Mouse (Mus musculus): ENCODE data around the gene Ddx41. TPM values are rescaled to one million over a fixed set of nuclear protein-coding genes. Genes with fewer than 3 reads are reported as not detected.

The Ddx41 gene
- polyA plus RNA-seq, 1 experiment: 92.4 TPM

- peak; percentile 93 for DNase-seq (ENCODE audit: low read depth)
- no peak for TF ChIP-seq POLR2A (IDR thresholded peaks at IDR 0.05; ENCODE audit: borderline replicate concordance, extremely low read depth, insufficient read depth, insufficient read length, poor library complexity, severe bottlenecking)
- TF ChIP-seq CTCF (IDR thresholded peaks at IDR 0.05; ENCODE audit: borderline replicate concordance, extremely low read depth, insufficient read depth, insufficient read length): peak; percentile 96
These were observed 19.5 kb downstream of the Ddx41 start for GRCm38 (mm10) chr13:55516955-55517354.

GRCm38 (mm10) chr13:55513828-55514227 is 22.6 kb downstream of the Ddx41 start:
- no peak for DNase-seq (ENCODE audit: low read depth)
- TF ChIP-seq POLR2A (IDR thresholded peaks at IDR 0.05; ENCODE audit: borderline replicate concordance, extremely low read depth, insufficient read depth, insufficient read length, poor library complexity, severe bottlenecking) (no peak), CTCF (IDR thresholded peaks at IDR 0.05; ENCODE audit: borderline replicate concordance, extremely low read depth, insufficient read depth, insufficient read length) (no peak)

DNA sequence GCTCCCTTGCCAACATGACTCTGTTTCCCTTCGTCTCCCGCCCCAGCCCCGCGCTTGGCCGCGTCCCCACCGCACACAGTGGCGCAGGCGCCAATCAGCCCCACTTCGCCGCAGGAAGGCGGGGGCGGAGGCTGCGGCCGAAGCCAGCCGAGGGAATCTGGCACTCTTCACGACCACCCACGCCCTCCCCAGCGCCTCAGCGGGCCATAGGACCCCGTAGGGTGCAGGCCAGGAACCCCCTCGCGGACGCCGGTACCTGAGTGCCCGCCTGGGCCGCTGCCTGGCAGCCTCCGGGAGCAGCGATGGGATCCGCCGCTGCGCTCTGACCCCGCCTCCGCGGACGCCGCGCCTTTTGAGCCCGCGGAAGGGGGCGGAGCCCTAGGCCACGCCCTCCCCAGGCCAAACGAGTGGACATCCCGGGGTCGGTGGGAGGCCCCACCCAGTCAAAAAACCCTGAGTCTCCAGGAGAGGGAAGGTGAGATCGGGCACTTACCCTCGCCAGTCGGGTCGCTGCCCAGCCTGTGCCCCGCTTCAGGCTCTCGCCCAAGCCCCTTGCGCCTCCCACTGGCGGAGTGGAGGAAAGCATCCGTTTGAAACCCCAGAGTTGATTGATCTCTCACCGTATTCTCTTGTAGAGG is 23.2 kb downstream of the Ddx41 start, which contains the start of gene Pdlim7:
TSS of gene Pdlim7 (minus strand) at position 566 of the 638 bp plus-strand sequence.
- TF ChIP-seq CTCF (IDR thresholded peaks at IDR 0.05; ENCODE audit: borderline replicate concordance, extremely low read depth, insufficient read depth, insufficient read length) (peak; percentile 92), POLR2A (IDR thresholded peaks at IDR 0.05; ENCODE audit: borderline replicate concordance, extremely low read depth, insufficient read depth, insufficient read length, poor library complexity, severe bottlenecking) (peak; percentile 100)
- peak; percentile 89 for DNase-seq (ENCODE audit: low read depth)

GRCm38 (mm10) chr13:55512379-55513031 is 24.0 kb downstream of the Ddx41 start:
- peak; percentile 57 for DNase-seq (ENCODE audit: low read depth)

DNA sequence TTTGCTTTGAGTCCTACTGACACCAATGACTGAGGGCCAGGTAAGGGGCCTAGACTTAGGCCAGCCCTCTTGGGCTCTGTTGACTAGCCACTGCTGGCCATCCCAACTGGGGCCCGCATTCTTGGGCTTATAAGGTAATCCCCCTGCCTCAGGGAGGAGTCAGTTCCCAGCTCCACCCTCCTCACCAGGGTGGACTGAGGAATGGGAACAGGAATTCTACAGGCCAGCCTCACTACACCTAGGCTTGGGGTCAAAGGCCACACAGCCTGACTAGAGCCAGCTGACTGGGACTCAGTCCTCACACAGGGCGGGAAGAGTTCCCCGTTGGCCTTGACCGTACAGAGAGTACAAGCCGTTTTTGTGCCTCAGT is 25.0 kb downstream of the Ddx41 start:
- no peak for DNase-seq (ENCODE audit: low read depth)
- no peak for TF ChIP-seq POLR2A (IDR thresholded peaks at IDR 0.05; ENCODE audit: borderline replicate concordance, extremely low read depth, insufficient read depth, insufficient read length, poor library complexity, severe bottlenecking)
- TF ChIP-seq CTCF (IDR thresholded peaks at IDR 0.05; ENCODE audit: borderline replicate concordance, extremely low read depth, insufficient read depth, insufficient read length): no peak

More at GRCm38 (mm10) chr13:55512379-55513031, 24.0 kb downstream of the Ddx41 start:
- no peak for TF ChIP-seq CTCF (IDR thresholded peaks at IDR 0.05; ENCODE audit: borderline replicate concordance, extremely low read depth, insufficient read depth, insufficient read length)
- TF ChIP-seq POLR2A (IDR thresholded peaks at IDR 0.05; ENCODE audit: borderline replicate concordance, extremely low read depth, insufficient read depth, insufficient read length, poor library complexity, severe bottlenecking): no peak

- DNase-seq (ENCODE audit: low read depth): peak; percentile 89
- no peak for TF ChIP-seq CTCF (IDR thresholded peaks at IDR 0.05; ENCODE audit: borderline replicate concordance, extremely low read depth, insufficient read depth, insufficient read length)
- no peak for TF ChIP-seq POLR2A (IDR thresholded peaks at IDR 0.05; ENCODE audit: borderline replicate concordance, extremely low read depth, insufficient read depth, insufficient read length, poor library complexity, severe bottlenecking)
These were observed 25.6 kb downstream of the Ddx41 start for GRCm38 (mm10) chr13:55510668-55511491.

DNA sequence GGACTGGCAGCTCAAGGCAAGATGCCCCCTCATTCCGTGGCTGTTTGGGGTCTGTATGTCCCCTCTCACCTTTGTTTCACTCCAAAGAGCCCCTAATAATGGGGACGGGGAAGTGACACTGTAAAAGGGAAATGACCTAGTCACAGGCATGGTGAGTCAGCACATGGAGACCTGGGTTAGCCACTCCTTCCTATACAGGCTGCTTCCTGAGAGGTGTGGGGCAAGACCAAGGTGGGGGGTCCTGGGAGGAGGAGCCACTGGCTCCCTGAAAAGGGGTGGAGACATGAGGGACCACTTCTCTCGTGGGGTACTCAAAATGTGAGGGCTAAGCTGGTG is 26.2 kb downstream of the Ddx41 start:
- TF ChIP-seq POLR2A (IDR thresholded peaks at IDR 0.05; ENCODE audit: borderline replicate concordance, extremely low read depth, insufficient read depth, insufficient read length, poor library complexity, severe bottlenecking) (no peak), CTCF (IDR thresholded peaks at IDR 0.05; ENCODE audit: borderline replicate concordance, extremely low read depth, insufficient read depth, insufficient read length) (no peak)

GRCm38 (mm10) chr13:55508531-55508930 is 27.9 kb downstream of the Ddx41 start:
- TF ChIP-seq CTCF (IDR thresholded peaks at IDR 0.05; ENCODE audit: borderline replicate concordance, extremely low read depth, insufficient read depth, insufficient read length) (no peak), POLR2A (IDR thresholded peaks at IDR 0.05; ENCODE audit: borderline replicate concordance, extremely low read depth, insufficient read depth, insufficient read length, poor library complexity, severe bottlenecking) (no peak)
- no peak for DNase-seq (ENCODE audit: low read depth)

More for the DNA sequence above, 26.2 kb downstream of the Ddx41 start:
- no peak for DNase-seq (ENCODE audit: low read depth)

DNA sequence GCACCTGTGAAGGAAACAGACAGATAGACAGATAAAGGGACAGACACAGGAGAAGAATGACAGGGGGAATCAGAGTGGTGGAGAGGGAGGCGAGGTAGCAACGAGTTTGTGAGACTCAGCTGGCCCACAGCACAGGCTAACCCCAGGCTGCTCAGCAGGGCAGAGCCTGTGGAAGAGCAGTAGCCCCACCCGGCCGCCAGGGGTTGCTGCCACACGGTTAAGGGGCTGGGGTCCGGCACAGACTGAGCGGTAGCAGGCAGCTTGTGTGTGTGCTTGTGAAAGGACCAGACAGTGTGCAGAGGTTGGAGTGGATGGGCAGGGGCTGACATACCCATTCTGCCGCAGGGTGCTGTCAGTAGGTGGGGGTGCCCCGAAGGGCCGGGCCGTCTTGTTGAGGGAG is 28.6 kb downstream of the Ddx41 start:
- DNase-seq (ENCODE audit: low read depth): peak; percentile 16
- peak; percentile 44; the same call in 1 of the 2 replicates for TF ChIP-seq CTCF (IDR thresholded peaks at IDR 0.05; ENCODE audit: borderline replicate concordance, extremely low read depth, insufficient read depth, insufficient read length)
- TF ChIP-seq POLR2A (IDR thresholded peaks at IDR 0.05; ENCODE audit: borderline replicate concordance, extremely low read depth, insufficient read depth, insufficient read length, poor library complexity, severe bottlenecking): no peak

DNA sequence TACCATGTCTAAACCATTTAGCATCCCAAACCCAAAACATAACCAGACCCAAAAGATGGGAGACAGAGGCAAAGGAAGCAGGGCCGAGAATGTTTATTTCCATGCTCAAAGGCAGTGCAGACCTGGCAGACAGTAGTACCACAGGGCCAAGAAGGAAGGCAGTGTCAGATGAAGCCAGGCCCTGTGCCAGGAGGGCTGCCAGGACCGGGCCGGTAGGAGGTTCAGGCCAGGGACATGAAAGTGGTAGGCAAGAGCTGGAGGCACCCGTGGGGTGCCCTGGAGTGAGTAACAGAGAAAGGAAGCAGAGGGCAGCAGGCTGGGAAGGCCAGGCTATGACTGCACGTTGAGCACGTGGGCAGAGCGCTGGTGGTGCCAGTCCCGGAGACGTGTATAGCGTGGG is 29.8 kb downstream of the Ddx41 start:
- no peak for DNase-seq (ENCODE audit: low read depth)
- TF ChIP-seq CTCF (IDR thresholded peaks at IDR 0.05; ENCODE audit: borderline replicate concordance, extremely low read depth, insufficient read depth, insufficient read length) (no peak), POLR2A (IDR thresholded peaks at IDR 0.05; ENCODE audit: borderline replicate concordance, extremely low read depth, insufficient read depth, insufficient read length, poor library complexity, severe bottlenecking) (no peak)

- no peak for DNase-seq (ENCODE audit: low read depth)
- TF ChIP-seq POLR2A (IDR thresholded peaks at IDR 0.05; ENCODE audit: borderline replicate concordance, extremely low read depth, insufficient read depth, insufficient read length, poor library complexity, severe bottlenecking): no peak
- no peak for TF ChIP-seq CTCF (IDR thresholded peaks at IDR 0.05; ENCODE audit: borderline replicate concordance, extremely low read depth, insufficient read depth, insufficient read length)
These were observed 30.6 kb downstream of the Ddx41 start for GRCm38 (mm10) chr13:55505810-55506209.

Measured in brain, embryonic 14.5 days (tissue).